Mouse (Mus musculus): ENCODE data around the gene Ppp3ca.

DNA sequence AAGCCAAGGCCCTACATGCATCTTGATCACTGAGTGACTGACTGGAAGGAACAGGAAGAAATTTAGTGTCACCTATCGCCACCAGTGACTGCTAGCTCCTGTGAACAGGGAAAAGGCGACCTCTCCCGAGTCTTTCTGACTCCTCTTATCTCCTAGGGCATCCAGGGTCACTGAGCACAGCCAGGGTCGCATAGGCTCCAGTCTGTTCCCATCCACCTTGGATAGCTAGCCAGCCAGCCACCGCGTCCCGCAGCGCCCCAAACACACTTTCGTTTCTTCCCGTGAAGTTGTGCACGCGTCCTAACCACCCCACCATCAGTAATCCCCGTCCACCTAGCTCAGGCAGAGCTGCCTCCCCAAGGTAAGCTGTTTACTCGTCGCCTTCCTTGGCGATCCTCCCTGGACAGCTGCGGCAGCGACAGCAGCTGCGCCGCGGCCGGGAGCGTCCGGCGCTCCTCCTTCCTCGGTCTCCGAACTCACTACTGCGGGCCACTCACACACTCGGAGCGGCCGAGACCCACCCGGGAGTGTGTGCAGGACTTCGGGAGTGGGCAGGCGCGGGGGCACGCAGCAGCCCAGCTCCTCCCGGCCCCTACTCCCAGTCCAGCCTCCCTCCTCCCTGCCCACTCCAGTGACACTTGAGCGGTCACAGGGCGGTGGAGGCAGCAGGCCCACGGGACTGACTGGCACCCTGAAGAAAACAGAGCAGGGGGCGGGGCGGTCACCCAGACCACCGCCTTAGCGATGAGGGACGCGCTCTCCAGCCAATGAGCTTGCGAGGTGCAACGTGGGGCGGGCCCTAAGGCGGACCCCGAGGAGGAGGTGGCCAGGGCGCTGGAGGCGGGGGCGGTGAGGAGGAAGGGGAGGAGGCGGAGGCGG, 454 bp upstream of the Ppp3ca start:
- peak; percentile 25 for TF ChIP-seq POLR2A (IDR thresholded peaks at IDR 0.05; ENCODE audit: insufficient read depth, low read length)
- no peak for TF ChIP-seq CTCF (IDR thresholded peaks at IDR 0.05; ENCODE audit: low read depth, low read length)
- no peak for TF ChIP-seq EP300 (IDR thresholded peaks at IDR 0.05; ENCODE audit: insufficient read depth, low read depth, low read length)

Data from ES-Bruce4 (cell line).